Mouse (Mus musculus) liver, embryonic 14.5 days (tissue): ENCODE data around the gene Fgfr2.

Experiments used
- CTCF ChIP-seq: IDR thresholded peaks from 2 replicates; pipeline ENCODE4 v1.5.1; 2016; ENCODE audit warnings: antibody characterized with exemption, low read depth, control low read depth
- EP300 ChIP-seq: IDR thresholded peaks from 2 replicates; pipeline ENCODE4 v1.6.1; 2016; ENCODE audit warnings: antibody characterized with exemption, low read depth

- TF ChIP-seq CTCF (no peak), EP300 (no peak)
Measured at GRCm38 (mm10) chr7:131669326-131669725, 1453.8 kb downstream of the Fgfr2 start.
